Mouse (Mus musculus) G1E-ER4 (cell line): ENCODE results near the gene Rnf180. TPM values are rescaled to one million over a fixed set of nuclear protein-coding genes. Genes with fewer than 3 reads are reported as not detected.

Experiments
- GATA1 ChIP-seq: IDR thresholded peaks from one replicate; pipeline ENCODE4 v1.8.0; 2012; ENCODE audit warnings: low read length, inconsistent platforms
- polyA plus RNA-seq: library from polyadenylated mRNA; stranded (reverse); fragments of >175 nt; gene quantifications from 2 replicates; pipeline ENCODE4 v1.2.3, GENCODE M21; 2012

Rnf180 gene
- polyA plus RNA-seq, 1 experiment, result 0.02 TPM

DNA sequence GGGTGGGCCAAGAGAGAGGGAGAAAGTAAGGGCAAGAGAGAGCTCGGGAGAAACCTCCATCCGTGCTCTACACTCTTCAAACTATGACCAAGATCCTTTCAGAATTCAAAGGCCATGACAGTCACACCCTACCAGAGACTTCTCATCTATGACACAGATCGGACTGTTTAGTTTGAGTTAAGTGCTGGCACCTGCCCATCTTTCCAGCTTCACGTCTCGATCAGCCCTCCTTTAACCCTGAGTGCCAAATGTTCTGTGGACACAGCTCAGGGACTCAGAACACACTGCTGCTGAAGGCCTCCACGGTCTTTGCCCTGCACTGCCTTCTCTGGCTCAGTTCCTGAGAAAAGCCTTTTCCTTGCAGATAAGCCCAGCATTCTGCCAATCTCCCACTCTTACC is 27.2 kb downstream of the Rnf180 start:
- no peak for TF ChIP-seq GATA1

DNA sequence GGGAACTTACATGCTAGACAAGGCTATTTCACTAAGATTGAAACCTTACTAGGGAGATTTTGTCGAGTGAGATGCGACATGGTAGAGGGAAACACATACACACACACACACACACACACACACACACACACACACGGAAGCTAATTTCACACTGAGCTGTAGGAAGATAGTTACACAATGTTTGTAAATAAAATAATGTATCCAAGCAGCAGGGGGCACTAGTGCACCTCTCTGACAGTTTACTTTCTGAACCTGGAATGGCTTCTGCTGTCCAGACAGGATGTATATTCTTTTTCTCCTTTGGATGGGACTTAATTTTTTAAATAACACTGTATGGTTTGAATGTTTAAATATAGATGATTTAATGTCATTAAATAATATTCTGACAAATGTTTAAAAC is 27.9 kb downstream of the Rnf180 start:
- TF ChIP-seq GATA1, result no peak

DNA sequence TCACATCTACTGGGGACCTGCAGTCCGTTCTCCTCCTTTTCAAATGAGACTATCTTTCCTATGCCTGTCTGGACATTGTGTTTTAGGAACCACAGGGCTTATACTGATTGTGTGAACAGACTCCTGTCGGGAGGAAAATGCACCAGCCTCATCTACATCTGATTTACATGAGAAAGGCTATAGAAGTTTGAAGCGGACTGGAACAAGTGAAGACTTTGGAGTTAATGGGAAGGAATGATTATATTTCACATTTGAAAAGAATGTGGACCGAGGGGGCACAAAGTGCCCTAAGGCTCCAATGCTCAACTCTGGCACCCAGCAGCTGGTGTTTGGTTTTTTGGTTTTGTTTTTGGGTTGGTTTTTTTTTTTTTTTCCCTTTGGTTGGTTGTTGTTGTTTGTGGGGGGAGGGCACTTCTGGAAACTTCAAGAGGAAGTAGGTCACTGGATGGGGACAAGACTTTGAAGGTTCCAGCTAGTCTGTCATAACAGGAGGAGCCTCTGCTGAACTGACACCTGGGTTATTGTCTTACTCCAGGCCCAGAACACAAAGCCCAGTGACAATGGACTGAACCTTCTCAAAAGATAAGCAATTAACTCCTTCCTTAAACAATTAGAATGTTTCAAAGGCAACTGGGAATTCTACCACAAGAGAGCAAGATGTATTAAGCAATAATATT is 37.7 kb downstream of the Rnf180 start:
- no peak for TF ChIP-seq GATA1

DNA sequence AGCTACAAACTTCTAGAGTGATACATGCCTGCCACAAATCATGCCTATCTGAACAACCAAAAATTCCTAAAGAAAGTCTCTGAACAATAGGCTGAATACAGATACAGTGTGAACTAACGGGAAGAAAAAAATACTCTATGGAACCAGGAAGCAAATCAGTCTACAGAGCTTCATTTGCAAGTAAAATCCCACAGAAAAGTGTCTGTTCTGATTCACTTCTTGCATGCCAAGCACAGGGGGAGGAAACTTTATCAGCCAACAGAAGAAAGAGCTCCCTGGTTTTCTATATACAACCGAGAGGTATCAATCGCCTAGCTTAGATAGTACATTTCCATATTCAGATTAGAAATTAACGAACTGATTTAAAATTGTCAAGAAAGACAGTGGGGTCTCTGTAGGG is 43.8 kb downstream of the Rnf180 start:
- no peak for TF ChIP-seq GATA1

DNA sequence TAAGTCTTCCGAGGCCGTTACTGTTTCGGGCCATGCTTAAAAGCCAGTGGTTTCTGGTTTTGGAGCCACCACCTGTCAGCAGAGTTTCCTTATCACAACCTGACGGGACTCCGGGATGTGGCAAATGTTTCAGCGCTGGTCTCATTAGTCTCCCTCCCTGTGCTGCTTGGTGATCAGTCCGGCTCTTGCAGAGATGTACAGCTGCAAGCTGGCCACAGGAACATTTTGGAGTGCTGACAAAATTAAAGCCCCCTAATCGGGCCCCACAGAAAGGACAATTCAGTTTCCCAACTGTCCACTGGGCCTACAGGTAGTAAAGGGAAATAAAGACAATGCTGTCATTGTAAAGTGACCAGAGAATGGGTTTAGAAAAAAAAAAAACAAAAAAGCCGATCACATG is 44.4 kb downstream of the Rnf180 start:
- TF ChIP-seq GATA1, result no peak

DNA sequence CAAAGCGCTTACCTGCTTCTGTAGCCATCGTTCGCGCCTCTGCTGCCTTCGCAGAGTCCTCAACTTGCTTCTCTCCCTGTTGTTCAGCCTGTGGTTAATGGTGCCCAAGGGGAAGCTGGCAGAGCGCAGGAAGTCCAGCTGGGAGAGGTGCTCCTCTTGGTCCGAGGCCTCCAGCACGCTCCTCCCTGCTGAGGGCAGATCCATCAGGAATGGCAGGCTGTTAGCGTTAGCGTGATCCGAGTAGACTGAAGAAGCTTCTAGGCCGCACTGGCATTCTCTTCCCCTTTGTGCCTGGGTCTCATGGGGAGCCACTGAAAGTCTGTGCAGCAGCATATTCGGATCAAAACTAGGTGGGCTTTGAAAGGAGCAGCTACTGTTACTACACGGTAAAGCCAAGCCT is 45.0 kb downstream of the Rnf180 start:
- no peak for TF ChIP-seq GATA1

DNA sequence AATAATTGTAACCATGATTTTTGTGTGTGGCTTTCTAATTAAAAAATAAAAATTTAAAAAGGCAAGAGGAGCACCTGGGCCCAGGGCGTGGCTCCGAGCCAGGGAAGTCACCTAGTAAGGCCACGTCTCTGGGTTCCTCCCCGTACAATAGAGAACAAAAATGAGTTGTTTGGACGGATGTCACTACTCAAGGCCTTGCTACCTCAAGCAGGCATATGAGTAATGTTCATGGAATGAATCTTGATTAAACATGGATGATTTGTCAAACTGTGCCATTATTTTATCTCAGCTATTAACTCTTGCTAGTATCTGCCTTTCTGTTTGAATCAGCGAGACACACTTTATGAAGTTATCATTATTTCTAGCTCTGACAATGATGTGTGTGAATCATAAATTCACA is 46.9 kb downstream of the Rnf180 start:
- no peak for TF ChIP-seq GATA1

DNA sequence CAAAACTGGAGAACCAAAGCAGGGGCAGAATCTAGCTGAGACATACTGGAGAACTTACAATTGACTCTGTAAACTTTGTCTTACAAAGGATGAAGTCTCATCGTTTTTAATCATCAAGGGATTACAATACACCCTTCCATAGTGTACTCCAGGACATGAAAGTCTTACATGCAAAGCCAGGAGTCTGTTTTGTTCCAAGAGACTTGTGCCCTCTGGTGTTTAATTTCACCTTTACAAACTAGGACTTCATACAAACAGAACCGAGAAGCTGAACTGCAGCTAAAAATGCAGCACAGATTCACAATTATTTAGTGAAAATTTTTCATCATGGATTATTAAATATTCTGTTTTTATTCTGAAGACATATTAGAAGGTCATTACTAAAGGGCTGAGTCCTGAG is 53.8 kb downstream of the Rnf180 start:
- TF ChIP-seq GATA1, result no peak

DNA sequence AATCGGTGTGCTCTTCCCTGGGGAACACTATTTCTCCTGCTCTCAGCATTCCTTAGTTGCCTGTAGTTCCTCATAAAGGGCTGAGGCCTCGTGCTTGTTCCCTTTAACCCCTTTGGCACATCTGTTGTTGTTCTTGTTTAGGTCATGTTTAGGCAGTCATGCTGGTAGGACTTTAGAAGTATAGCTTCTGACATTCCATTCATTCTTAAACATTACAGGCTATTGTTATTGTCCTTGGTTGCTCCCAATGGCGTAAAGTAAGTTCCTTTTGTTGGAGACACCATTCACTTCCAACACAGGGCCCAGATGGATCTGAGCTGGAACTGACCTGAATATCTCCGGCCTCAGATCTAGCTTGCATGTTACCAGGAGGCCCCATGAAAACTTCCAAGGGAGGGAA is 67.5 kb downstream of the Rnf180 start:
- TF ChIP-seq GATA1, result no peak

DNA sequence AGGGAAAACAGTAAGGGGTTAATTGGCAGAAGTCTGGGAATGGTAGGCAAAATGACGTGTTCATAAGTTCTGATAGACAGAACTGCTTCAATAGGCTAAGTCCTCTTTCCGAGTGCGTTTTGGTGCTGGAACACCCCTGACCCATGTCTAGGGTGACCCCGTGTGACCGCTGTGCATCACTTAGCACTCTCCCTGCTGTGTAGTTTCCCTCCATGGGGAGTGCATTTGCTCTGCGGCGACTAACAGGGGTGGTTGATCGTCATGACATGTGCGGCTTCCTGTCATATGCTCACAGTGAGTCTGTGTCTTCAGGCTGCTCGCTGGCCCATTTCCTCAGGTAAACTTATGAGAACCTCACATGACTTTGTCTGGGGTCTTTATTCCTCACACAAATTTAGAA is 70.6 kb downstream of the Rnf180 start:
- no peak for TF ChIP-seq GATA1

DNA sequence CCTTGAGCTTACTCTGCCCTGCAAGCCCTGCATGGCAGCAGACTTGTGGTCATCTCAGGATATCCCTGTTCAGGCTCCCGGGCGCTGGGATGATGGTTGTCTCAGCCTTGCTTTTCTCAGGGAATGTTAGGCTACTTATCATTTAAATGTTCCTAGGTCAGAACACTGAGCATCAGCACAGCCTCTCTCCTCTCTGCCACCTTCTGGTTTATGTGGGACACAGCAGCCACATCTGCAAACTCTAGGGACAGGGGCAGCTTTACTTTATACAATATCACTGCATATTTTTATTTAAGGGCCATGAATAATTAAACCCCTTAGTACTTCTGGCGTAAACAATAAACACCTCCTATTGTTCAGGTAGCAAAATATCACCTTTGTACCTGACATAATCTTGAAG is 71.5 kb downstream of the Rnf180 start:
- TF ChIP-seq GATA1, result no peak

DNA sequence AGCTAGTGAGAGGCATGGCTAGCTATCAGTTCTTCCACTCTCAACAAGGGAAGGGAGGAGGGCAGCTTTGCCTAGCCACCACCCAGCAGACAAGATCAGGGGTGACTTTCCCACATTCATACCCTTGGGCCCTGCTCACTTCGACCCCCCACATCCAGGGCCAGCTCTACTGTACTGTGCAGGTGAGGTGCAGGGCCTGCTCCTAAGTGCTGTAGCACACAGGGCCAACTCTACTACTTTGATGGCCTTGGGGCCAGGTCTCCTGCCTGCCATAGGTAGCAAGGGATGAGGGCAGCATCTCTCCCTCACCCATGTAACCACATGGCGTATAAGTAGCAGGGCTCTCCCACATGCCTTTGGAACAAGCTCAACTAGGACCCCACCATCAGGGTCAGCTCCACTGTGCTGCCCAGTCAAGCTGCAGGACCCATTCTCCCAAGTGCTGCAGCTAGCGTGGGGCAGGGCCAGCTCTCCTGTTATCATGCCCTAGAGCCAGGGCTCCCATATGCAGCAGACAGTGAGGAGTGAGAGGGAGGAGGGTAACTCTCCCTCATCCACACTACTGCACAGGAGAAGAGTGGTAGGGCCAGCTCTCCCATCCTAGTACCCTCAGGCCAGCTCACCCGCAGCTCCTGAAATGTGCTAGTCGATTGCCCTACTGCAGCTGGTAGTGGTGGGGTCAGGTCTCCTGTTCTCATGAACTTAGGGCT is 72.4 kb downstream of the Rnf180 start:
- no peak for TF ChIP-seq GATA1

DNA sequence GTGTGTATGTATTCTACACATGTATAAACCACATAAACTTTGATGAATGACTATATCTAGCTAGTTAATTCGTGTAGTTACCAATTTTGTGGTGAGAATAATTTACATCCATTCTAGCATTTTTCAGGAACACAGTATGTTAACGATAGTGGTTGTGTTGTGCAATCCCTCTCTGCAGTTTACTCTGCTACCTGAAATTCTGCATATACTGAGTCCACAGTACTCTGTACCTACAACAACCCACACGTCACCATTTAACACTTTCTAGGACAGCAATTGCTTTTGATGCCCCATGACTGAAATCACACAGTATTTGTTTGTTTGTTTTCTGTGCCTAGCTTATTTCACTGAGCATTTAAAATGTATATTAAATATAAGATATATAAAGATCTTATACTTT is 83.9 kb downstream of the Rnf180 start:
- TF ChIP-seq GATA1, result no peak

DNA sequence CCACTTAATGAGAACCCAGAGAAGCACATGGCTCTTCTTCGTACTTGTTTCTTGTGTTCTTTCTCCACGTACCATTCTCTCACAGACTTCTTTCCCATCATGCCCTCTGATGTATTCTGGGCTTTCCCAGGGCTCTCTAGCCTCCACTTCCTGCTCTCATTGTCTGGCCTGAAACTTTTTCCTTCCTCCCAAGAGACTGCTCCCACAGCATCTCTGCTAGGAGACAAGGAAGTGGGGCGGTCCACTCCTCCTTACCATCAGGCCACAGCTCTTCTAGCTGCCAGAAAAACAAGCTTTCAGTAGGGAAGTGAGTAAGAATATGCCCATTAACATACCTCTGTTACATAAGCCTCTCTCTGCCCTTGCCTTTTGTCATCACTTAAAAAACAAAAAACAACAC is 90.8 kb downstream of the Rnf180 start:
- no peak for TF ChIP-seq GATA1

DNA sequence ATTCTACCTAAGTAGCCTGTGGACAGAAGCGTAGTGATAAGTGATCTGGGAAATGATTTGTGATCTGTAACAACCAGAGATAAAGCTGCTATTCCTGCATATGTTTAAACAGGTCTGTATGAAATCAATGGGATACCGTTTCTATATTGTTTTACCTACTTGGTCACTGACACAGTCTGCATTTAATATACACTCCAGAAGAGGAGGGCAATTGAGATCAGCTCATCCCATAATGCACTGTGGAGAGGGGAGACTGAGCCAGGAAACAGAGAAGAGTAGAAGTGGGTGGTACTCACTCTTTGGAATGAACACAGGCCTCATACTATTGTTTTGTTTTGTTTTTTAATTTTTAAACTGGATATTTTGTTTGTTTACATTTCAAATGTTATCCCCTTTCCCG is 96.0 kb downstream of the Rnf180 start:
- no peak for TF ChIP-seq GATA1

DNA sequence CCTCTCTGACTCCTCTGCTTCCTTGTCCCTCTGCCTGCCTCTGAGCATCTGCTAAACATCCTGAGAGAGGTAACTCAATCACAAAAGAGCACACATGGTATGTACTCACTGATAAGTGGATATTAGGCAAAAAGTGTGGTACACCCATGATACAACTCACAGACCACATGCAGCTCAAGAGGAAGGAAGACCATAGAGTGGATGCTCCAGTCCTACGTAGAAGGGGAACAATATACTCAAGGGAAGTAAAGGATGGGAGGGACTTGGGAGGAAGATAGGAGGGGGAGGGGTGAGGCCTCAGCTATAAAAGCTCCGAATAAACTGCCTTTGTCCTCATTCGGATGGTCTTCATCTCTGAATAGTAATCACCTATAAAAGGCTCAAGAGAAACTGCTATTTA is 96.6 kb downstream of the Rnf180 start:
- no peak for TF ChIP-seq GATA1

DNA sequence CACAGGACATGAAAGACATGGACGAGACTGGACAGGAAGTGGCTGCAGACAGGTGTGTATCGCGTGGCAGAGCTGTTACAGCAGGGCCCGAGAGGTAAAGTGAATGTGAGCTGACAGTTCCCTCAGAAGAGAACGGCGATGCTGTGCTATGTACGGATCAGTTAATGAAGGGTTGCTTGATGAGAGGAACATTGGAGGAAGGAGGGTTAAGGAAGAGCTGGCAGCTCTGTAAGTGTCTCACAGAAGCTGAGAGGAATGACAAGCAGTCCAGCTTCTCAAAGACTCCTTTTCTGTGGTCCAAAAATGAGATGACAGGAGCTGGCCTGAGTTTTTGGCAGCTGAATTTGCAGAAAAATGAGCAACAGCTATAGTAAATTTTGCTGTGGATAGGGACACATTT is 101.0 kb downstream of the Rnf180 start:
- TF ChIP-seq GATA1, result no peak
